Mouse (Mus musculus): Measurements from ENCODE around the gene Zfp646.

DNA sequence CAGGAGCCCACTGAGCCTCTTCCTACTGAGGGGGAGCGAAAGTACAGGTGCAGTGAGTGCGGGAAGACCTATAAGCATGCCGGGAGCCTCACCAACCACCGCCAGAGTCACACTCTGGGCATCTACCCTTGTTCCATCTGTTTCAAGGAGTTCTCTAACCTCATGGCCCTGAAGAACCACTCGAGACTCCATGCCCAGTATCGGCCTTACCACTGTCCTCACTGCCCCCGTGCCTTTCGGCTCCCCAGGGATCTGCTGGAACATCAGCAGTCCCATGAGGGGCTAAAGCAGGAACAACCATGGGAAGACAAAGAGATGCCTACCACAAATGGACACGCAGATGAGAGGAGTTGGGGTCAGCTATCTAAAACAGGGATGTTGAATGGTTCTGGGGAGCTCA is 3.3 kb downstream of the Zfp646 start:
- TF ChIP-seq POLR2A (IDR thresholded peaks at IDR 0.05; ENCODE audit: insufficient read depth, low read length) (no peak), CTCF (IDR thresholded peaks at IDR 0.05; ENCODE audit: low read depth, low read length) (no peak), EP300 (IDR thresholded peaks at IDR 0.05; ENCODE audit: insufficient read depth, low read depth, low read length) (no peak)
